Mouse (Mus musculus) midbrain, postnatal 0 days (tissue): ENCODE measurements at regions not wholly inside any gene's neighbourhood (a gene's known extent, or its start where the extent isn't known, plus 50 kb on each side); places are given as distances from the start of the nearest gene placed in this dataset.
A peak's percentile ranks its signal among the peaks of the same experiment; 100 is the strongest.

Experiments
- ATAC-seq: fragments of 200-750 bp; cut with Nextera tagmentation; 2 replicates; pipeline ENCODE4 v1.8.0; 2017; ENCODE audit warnings: moderate number of reproducible peaks, mild to moderate bottlenecking, moderate TSS enrichment, moderate library complexity; ENCODE audit not compliant: low FRiP score
- DNase-seq: peaks from one replicate; pipeline ENCODE4 v3.0.0-alpha.2; 2015; ENCODE audit warnings: low spot score
- H3K27ac ChIP-seq: fragments of 300-500 bp; sonication (generic); 2 replicates; pipeline ENCODE4 v1.5.1; 2014; ENCODE audit warnings: low read depth, mild to moderate bottlenecking, low read length, mixed read lengths
- H3K27me3 ChIP-seq: fragments of 300-500 bp; sonication (generic); 2 replicates; pipeline ENCODE4 v1.6.1; 2014; ENCODE audit warnings: low read length, control low read depth, mixed read lengths; ENCODE audit not compliant: insufficient read depth
- H3K36me3 ChIP-seq: fragments of 300-500 bp; sonication (generic); 2 replicates; pipeline ENCODE4 v1.6.1; 2014; ENCODE audit warnings: low read length, control low read depth, mixed read lengths; ENCODE audit not compliant: insufficient read depth
- H3K4me1 ChIP-seq: fragments of 300-500 bp; sonication (generic); 2 replicates; pipeline ENCODE4 v1.6.1; 2014; ENCODE audit warnings: mild to moderate bottlenecking, control low read depth, antibody characterized with exemption, low read length, mixed read lengths; ENCODE audit not compliant: insufficient read depth
- H3K4me2 ChIP-seq: fragments of 300-500 bp; sonication (generic); 2 replicates; pipeline ENCODE4 v1.6.1; 2014; ENCODE audit warnings: low read depth, mild to moderate bottlenecking, low read length, mixed read lengths; ENCODE audit not compliant: poor library complexity, severe bottlenecking
- H3K4me3 ChIP-seq: fragments of 300-500 bp; sonication (generic); 2 replicates; pipeline ENCODE4 v1.5.1; 2014; ENCODE audit warnings: low read depth, mild to moderate bottlenecking, low read length, moderate library complexity
- H3K9ac ChIP-seq: fragments of 300-500 bp; sonication (generic); replicated peaks from 2 replicates; pipeline ENCODE4 v1.6.1; 2014; ENCODE audit warnings: mild to moderate bottlenecking, low read length, moderate library complexity, mixed read lengths; ENCODE audit not compliant: poor library complexity, severe bottlenecking
- H3K9me3 ChIP-seq: fragments of 300-500 bp; sonication (generic); 2 replicates; pipeline ENCODE4 v1.6.1; 2016; ENCODE audit warnings: low read length, control low read depth
- CTCF ChIP-seq: IDR thresholded peaks from 2 replicates; pipeline ENCODE4 v1.5.1; 2016; ENCODE audit warnings: antibody characterized with exemption, mild to moderate bottlenecking
- WGBS: fragments of 180-500 bp; shearing (Covaris S2); extraction: QIAGEN DNeasy Blood & Tissue Kit; methylation state at CpG from one replicate; pipeline ENCODE4 v1.1.7; 2014; 5-methylcytosine and 5-hydroxymethylcytosine counted together

DNA sequence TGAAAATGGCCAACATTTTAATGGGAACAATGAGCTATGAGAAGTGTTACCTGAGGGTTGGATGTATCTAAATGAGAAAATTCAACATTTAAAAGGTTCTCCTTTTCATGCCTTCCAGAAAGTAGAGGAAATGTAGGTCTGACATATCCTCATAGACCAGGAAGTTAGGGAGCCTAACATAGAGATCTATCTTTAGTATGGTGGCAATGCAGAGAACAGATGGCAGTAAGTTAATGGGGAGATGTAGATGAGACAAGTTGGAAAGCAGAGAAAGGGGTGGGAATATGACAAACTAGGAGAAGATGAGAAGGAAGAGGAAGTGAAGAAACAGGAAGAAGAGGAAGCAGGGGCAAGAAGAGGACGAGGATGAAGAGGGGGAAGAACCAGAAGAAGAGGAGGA lies 507.9 kb upstream of the Nudt12 start:
- Histone ChIP-seq H3K36me3 (no peaks in the 10 kb centered on the region), H3K4me2 (no peak overlapping the region), H3K4me1 (no peaks in the 10 kb centered on the region), H3K27me3 (no peaks in the 10 kb centered on the region), H3K4me3 (no peak overlapping the region), H3K9ac (no peak overlapping the region), H3K27ac (no peak overlapping the region), H3K9me3 (no peaks in the 10 kb centered on the region)
- no peak for DNase-seq
- TF ChIP-seq CTCF = no peak
- WGBS = 83% methylated on average over 1 of the region's 1 CpGs
- no peak for ATAC-seq

DNA sequence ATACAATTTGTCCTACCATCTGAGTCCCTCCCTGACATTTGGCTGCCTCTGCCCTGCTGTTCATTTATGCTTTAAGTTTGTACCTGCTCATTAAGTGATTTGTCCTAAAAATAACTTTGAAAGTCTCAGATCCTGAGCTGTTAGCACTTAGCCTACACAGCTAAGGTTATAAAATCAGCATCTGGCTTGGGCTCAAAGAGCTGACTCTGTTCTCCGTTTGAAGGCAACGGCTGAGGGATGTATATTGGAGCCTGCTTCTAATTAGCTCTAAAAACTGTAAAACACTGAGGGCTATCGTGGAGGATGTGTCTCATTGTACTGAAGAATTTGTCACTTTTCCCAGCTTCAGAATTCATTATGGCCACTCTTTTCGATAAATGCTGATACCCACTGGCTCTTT lies 475.2 kb upstream of the Nudt12 start:
- no peak overlapping the region for H3K4me3 ChIP-seq
- no peaks in the 10 kb centered on the region for H3K9me3 ChIP-seq
- no peaks in the 10 kb centered on the region for H3K27me3 ChIP-seq
- H3K9ac ChIP-seq = no peak overlapping the region
- H3K4me2 ChIP-seq = no peak overlapping the region
- TF ChIP-seq CTCF = no peak
- H3K27ac ChIP-seq = no peak overlapping the region
- H3K4me1 ChIP-seq = no peaks in the 10 kb centered on the region
- H3K36me3 ChIP-seq = no peaks in the 10 kb centered on the region
- no peak for ATAC-seq
- DNase-seq = peak; percentile 3
- WGBS = 72% methylated on average over 4 of the region's 4 CpGs
